Mouse (Mus musculus): ENCODE data around the gene Map4k3. TPM values are rescaled to one million over a fixed set of nuclear protein-coding genes. Genes with fewer than 3 reads are reported as not detected.
"Not testable (repeated sequence)": the region's sequence is repeated elsewhere in the genome, so short reads cannot be mapped to it uniquely, and the experiment has no call there.

The Map4k3 gene
- total RNA-seq, 1 experiment from 2014 or later = 47.6 TPM

DNA sequence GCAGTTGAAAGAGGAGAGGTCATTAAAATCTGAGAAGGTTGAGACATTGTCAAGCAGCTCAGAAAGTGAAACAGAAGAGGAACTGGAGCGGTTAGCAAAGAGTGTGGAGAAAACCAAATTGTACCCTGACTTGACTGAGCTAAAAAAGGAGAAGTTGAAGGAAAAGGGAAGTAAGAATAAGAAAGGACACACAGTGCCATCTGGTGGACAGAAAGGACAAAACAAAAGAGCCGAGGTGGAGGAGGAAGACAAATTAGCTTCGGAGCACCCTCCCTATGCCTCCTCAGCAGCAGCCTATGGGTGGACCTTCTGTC, 163.7 kb downstream of the Map4k3 start:
- DNase-seq = no peak

DNA sequence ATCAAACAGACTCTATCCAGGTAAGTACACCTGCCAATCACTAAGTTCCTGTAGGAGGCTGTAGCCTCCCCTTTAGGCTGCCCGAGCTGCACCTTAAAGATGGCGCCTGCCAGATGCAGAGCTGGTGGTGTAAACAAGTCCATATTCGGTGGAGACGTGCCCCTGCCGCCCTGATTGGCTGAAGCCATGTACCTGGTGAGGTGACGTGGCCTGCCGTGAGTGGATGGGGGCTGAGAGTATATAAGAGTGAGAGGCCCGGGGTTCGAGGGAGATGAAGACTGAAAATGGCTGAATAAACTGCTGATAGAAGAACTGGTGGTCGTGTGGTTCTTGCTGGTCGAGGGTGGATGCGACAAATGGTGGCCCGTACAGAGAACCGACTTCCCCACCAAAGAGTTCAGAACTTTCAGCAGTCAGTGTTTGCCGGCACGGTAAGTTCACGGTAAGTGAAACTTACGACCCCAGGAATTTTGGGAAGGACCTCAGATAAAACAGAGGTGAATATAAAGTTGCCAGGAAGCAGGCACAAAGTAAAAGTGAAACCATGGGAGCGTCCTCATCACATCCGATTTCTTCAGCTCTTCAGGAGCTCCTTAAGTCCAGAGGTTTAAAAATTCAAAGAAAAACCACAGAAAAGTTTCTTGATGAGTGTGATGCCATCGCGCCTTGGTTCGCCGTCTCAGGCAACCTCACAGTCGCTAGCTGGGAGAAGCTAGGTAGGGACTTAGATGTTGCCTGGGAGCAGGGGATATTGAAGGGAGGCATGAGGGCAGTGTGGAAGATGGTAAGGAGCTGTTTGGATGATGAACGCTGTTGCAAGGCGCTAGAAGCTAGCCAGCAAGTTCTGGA, 164.3 kb downstream of the Map4k3 start:
- not testable (repeated sequence) for DNase-seq

DNA sequence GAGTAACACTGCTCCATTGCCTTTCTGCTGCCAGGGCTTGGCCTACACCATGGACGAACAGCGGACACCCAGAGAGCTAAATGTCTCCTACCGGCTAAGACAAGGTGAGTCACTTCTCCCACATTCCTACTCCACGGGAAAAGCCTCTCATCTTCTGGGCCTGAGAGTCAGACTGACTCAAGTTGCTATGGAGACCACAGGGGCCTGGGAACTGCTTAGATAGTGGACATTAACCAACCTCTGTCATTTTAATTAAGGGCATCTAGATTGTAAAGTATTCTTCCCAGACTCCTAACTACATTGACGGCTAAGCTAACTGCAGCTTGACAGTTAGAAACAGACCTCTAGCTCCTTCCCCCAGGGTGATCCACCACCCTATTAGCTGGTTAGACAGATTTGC, 165.5 kb downstream of the Map4k3 start:
- no peak for DNase-seq

DNA sequence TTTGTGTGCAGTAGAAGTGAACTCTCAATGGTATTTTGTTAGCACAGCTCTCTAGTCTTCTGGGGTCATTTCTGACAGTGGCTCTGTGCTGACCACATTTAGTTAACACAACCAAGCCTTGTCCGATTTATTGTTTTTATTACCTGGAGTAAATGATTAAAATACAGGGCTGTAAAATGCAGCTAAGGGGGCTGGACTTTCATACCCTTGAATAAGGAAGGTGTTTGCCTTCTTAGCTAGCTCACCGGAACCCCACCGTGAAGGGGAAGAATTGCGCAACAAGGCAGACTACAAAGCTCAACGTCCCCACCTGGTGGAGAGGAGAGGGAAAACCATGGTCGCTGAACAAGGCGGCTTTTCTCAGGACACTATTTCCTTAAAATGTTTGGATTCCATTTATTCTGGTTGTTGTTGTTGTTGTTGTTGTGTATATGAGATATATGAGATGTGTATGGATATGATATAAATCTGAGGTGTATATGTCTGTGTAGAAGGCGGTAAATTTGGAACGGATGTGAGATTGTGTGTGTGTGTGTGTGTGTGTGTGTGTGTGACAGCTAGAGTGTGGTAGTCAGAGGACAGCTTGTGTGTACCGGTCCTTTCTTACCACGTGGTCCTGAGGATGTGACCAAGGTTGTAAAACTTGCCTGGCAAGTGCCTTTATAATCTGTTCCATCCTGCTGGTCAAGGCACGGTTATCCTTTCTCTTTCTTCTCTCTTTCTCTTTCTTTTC, 167.4 kb downstream of the Map4k3 start:
- DNase-seq = peak; percentile 68

DNA sequence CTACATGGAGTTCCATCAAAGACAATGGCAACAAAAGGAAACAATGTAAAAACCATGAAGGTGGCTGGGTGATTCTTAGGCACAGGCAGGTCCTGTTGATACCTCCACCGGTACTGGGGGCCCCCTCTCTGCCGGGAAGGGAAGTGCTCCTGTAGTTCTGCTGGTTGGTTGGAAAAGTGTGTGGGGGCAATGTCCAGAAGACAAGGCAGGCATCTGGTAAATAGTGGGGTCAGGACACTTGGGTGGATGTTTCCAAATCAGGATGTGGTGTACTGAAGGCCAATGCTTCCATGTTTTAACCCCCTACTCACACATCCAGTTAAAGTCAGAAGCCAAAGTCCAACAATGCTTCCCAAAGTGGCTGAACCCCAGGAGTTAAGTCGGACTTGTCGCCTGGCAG, 168.5 kb downstream of the Map4k3 start:
- DNase-seq = no peak

DNA sequence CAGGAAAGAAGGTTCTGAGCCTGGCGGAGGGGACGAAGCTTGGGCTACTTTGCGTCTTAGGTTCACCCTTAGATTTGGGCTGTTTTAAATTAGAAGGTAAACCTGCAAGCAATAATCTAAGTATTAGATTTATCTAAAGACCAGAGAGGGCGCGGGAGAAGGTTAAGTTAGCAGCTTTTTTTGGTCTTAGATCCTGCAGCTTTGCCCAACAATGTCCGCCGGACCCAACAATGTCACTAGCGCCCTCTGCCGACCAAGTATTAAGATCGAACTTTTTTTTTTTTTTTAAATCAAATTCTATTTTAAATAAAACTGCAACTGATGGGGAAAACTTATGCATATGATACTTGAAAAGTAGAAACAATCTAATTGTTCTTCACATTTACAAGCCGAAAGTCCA, 169.2 kb downstream of the Map4k3 start:
- peak; percentile 56 for DNase-seq

DNA sequence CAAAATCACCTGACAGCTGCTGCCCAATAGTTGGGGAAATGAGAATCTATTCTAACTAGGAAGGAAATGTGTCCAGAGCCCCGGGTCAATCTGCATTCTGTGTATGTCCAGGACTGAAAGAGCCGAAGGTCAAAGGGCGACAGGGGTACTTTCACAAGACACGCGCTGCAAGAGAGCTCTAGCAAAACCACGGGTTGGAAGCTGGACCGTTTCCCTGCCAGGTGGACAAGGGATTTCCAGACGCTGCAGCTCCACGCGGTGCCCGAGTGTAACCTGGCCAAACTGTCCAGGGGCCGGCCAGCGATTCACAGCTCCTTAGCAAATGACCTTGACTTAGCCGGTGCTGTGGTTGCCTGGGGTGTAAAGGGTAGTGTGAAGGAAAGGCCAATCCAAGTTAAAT, 169.7 kb downstream of the Map4k3 start:
- no peak for DNase-seq

DNA sequence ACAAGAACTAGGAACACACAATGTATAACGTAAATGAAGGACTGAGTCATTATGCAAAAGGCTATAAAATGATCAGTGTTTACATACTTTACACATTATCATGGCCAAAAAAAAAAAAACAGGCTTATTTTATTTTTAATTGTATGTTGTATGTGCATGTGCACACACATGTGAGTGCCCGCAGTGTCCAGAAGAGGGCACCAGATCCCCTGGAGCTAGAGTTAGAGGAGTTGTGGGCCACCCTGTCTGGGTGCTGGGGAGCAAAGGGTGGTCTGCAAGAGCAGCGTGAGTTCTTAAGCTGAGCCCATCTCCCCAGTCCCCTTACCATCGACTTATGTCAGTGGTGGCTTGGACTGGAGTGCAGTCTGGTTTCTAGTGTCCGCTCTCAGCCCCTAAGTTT, 170.8 kb downstream of the Map4k3 start:
- DNase-seq = no peak

DNA sequence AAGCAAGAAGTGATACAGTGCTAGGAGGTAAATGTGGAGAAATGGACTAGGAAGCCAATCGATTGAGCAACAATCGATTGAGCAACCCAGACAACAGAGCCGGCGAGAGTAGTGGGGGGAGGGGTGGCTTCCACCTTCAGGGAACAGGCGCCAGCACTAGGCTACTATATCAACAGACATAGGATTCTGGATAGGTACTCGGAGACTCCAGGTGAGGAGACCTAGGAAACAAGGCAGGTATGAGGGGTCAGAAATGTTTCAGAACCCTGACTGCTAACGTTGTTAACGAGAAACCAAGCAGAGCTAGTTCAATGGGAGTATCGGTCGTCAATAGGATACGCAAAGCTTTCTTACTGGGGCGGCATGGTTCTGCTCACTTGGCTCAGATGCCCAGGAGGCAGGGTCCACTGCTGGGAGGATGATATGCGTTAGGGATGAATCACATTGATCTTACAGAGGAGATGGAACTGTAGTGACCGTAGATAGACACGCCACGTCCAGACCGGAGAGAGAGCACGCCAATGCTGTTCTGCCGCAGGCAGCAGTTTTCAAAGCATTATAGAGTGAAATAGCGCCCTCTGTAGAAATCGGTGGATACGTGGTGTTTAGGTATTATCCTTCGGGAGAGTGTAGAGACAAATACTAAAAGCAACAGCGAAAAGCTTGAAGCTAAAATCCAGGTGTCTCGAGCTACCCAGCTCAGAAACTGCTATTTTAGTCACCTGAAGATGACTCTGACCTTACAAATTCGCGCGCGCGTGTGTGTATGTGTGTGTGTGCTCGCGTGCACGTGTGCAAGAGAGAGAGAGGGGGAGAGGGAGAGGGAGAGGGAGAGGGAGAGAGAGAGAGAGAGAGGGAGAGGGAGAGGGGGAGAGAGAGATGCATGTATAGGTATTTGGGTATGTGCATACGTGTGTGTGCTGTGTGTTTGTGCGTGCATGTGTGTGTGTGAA, 174.7 kb downstream of the Map4k3 start:
- DNase-seq = peak; percentile 76

DNA sequence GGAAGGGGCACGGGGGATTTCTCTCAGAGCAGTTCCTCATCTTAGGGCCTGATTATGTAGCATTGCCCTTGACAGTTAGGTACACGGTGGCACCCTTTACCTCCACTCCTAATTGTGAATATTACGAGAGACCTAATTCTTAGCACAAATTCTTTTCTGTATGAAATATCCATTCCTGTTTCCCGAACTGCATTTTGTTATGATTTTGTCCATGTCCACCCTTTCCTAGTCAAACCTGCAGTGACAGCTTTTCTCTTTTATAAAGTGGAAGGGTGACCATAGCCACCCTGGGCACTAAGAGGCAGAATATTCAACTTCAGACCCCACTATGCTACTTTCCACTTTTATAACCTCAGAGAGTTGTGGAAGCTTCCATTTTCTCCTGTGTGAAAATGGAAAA, 175.6 kb downstream of the Map4k3 start:
- DNase-seq = no peak

DNA sequence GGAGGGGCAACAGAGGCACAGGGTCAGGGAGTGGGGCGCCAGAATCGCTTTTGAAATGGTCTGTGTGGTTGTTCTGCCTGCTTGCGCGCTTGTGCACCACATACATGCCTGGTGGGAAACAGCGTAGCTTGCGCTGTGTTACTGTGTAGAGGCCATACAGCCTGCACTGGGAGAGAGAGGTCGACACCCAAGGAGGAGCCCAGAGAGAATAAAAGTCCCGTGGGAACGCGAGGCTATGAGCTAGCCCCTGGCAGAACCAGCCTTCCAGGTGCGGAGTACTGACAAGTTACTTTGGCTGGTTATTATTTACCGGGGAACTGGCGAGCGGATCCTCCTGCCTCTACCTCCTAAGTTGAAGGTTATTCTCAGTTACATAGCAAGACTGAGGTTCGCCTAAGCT, 177.3 kb downstream of the Map4k3 start:
- DNase-seq = no peak

DNA sequence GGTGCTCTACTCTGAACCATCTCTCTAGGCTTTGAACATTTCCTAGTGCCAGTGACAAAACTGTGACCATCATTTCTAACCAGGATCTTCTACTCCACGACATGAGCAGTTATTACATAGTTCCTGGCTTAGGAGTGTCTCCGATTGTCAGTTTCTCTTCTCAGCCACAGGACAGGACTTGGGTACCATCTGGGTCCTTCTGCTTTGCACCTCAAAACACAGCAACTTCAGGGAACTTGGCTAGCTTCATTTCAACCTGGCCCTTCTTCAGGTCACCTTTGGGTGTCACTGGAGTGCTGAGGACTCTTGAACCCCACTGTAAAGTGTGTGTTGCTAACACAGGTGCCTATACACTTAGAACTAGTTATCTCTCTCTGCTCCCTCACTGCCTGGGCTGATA, 181.4 kb downstream of the Map4k3 start:
- DNase-seq = no peak

DNA sequence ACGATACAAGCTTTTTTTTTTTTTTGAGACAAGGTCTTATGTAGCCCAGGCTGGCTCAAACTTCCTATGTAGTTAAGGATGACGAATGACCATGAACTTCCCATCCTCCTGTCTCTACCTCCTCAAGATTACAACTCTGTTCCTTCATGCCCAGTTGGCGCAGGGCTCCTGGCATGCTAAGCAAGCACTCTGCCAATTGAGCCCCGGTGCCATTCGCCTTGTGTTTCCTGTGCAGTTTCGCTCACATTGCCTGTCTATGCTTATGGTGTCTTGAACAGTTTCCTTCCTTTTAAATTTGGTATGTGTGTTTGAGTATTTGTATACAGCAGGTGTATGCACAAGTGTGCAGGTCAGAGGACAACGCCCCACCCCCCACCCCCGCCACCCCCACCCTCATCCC, 182.1 kb downstream of the Map4k3 start:
- DNase-seq = no peak

DNA sequence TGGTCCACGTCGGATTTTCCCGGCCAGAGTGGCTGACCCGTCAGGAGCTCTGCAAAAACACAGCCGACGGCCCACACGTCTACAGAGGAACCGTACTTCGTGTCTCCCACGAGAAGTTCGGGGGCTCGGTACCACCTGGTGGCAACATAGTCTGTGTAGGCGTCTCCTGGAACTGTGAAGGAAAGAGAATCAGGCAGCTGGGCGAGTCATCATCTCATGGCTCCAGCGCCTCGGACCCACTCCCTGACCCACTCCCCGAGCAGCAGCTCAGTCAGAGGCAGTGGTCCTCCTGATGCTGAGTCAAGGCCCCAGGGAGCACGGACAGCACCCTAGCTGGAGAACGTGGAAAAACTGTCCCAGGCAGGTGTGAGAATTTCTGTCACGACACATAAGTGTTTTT, 184.6 kb downstream of the Map4k3 start:
- no peak for DNase-seq

DNA sequence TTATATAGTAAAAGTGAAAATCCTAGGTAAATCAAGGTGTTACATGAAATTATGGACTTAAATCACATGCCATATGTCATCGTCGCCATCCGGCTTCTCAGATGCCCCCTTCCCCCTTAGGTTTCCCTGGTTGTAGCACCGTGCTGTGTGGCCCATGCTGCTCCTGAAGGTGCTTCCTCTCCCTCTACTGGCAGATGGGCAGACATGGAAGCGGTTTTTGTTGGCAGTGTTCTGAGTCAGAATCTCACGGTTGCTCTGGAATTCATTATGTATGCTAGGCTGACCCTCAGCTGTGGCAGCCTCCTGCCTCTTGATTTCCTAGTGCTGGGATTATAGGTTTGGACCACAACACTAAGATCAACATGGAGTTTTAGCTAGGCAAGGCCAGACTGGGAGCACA, 191.1 kb downstream of the Map4k3 start:
- DNase-seq = no peak

DNA sequence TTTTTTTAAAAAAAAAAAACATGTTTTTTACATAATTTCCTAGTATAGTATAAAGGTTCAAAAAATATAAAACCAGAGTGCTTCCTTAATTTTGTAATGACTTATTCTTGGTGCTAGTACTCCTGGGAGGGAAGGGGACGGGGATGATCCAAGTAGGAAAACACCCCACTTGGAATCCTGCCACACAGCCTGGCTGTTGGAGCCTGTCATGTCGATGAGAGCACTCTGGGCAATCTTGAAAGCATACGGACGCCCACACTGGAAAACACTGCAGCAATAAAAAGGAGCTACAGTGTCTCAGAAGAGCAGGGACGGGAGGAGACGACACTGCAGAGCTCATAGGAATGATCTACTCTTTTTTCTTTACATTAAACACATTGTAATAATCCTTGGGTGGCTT, 192.7 kb downstream of the Map4k3 start:
- no peak for DNase-seq

DNA sequence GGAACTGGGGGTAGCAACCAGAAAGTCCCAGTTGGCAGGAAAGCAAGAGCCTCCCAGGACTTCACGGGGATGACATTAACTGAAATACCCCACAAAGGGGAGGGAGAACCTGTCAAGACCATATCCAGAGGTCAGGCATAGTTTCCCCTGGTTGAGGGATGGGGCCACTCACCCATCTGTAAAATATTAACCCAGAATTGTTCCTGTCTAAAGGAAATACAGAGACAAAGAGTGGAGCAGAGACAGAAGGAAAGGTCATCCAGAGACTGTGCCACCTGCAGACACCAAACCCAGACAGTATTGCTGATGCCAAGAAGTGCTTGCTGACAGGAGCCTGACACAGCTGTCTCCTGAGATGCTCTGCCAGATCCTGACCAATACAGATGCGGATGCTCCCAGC, 196.9 kb downstream of the Map4k3 start:
- not testable (repeated sequence) for DNase-seq

Other genes starting within 250 kb of the Map4k3 start
- gene Sos1, start 248.0 kb downstream of the Map4k3 start, total RNA-seq (2021) = 30.3 and 30.9 TPM in 2 replicates
- not detected in 2 replicates for gene Cdkl4, start 150.7 kb downstream of the Map4k3 start, total RNA-seq (2021)
- gene Tmem178, start 216.1 kb upstream of the Map4k3 start, total RNA-seq (2021) = 5.3 TPM in 2 replicates

Measured in adrenal gland, postnatal 25 days (tissue).